Mouse (Mus musculus): Measurements from ENCODE around the gene Tmem254c. TPM values are rescaled to one million over a fixed set of nuclear protein-coding genes. Genes with fewer than 3 reads are reported as not detected.
"Not testable (repeated sequence)": the region's sequence is repeated elsewhere in the genome, so short reads cannot be mapped to it uniquely, and the experiment has no call there.

Gene Tmem254c
- 36.1 TPM for polyA plus RNA-seq (2021)

- CTCF ChIA-PET; H3K27me3 ChIP-seq; POLR2A ChIA-PET; in situ Hi-C loops (cut with MboI; ENCODE audit: low pct_unique_long_range_greater_than_20kb); DNase-seq (ENCODE audit: low read depth, low spot score): not testable (repeated sequence)
- peak; percentile 74 for ATAC-seq
Measured at GRCm38 (mm10) chr14:26067325-26067633, at the start of gene Tmem254c. Gene Tmem254c, minus strand, starts transcription at chr14:26067355.

GRCm38 (mm10) chr14:26097622-26098021, 30.5 kb upstream of the Tmem254c start:
- H3K27me3 ChIP-seq; CTCF ChIA-PET; POLR2A ChIA-PET; DNase-seq (ENCODE audit: low read depth, low spot score); in situ Hi-C loops (cut with MboI; ENCODE audit: low pct_unique_long_range_greater_than_20kb): not testable (repeated sequence)
- ATAC-seq: peak; percentile 21

GRCm38 (mm10) chr14:26081997-26082396, 14.8 kb upstream of the Tmem254c start, which contains the start of gene Cphx3:
Gene Cphx3, plus strand, starts transcription at chr14:26082297.
- CTCF ChIA-PET; H3K27me3 ChIP-seq; in situ Hi-C loops (cut with MboI; ENCODE audit: low pct_unique_long_range_greater_than_20kb); POLR2A ChIA-PET; ATAC-seq; DNase-seq (ENCODE audit: low read depth, low spot score): not testable (repeated sequence)

GRCm38 (mm10) chr14:26081216-26081615, 14.1 kb upstream of the Tmem254c start, which contains the start of gene Cphx2:
Gene Cphx2, plus strand, starts transcription at chr14:26081516.
- DNase-seq (ENCODE audit: low read depth, low spot score); POLR2A ChIA-PET; in situ Hi-C loops (cut with MboI; ENCODE audit: low pct_unique_long_range_greater_than_20kb); H3K27me3 ChIP-seq; CTCF ChIA-PET; ATAC-seq: not testable (repeated sequence)

GRCm38 (mm10) chr14:26076620-26077390, 9.7 kb upstream of the Tmem254c start:
- ATAC-seq; CTCF ChIA-PET; in situ Hi-C loops (cut with MboI; ENCODE audit: low pct_unique_long_range_greater_than_20kb); H3K27me3 ChIP-seq; DNase-seq (ENCODE audit: low read depth, low spot score); POLR2A ChIA-PET: not testable (repeated sequence)

GRCm38 (mm10) chr14:26066574-26067324, 406 bp downstream of the Tmem254c start:
- H3K27me3 ChIP-seq; in situ Hi-C loops (cut with MboI; ENCODE audit: low pct_unique_long_range_greater_than_20kb); DNase-seq (ENCODE audit: low read depth, low spot score); POLR2A ChIA-PET; CTCF ChIA-PET: not testable (repeated sequence)
- ATAC-seq: peak; percentile 84

- H3K27me3 ChIP-seq; POLR2A ChIA-PET; ATAC-seq; CTCF ChIA-PET; DNase-seq (ENCODE audit: low read depth, low spot score); in situ Hi-C loops (cut with MboI; ENCODE audit: low pct_unique_long_range_greater_than_20kb): not testable (repeated sequence)
Measured at GRCm38 (mm10) chr14:26059362-26059761, 7.8 kb downstream of the Tmem254c start.

GRCm38 (mm10) chr14:26058184-26058583, 9.0 kb downstream of the Tmem254c start:
- ATAC-seq: peak; percentile 54
- in situ Hi-C loops (cut with MboI; ENCODE audit: low pct_unique_long_range_greater_than_20kb); H3K27me3 ChIP-seq; POLR2A ChIA-PET; DNase-seq (ENCODE audit: low read depth, low spot score); CTCF ChIA-PET: not testable (repeated sequence)

GRCm38 (mm10) chr14:26048767-26049166, 18.4 kb downstream of the Tmem254c start:
- ATAC-seq, CTCF ChIA-PET, POLR2A ChIA-PET: not testable (repeated sequence)

GRCm38 (mm10) chr14:26047026-26047425, 20.1 kb downstream of the Tmem254c start:
- H3K27me3 ChIP-seq; in situ Hi-C loops (cut with MboI; ENCODE audit: low pct_unique_long_range_greater_than_20kb); POLR2A ChIA-PET; DNase-seq (ENCODE audit: low read depth, low spot score); ATAC-seq; CTCF ChIA-PET: not testable (repeated sequence)

More at GRCm38 (mm10) chr14:26048767-26049166, 18.4 kb downstream of the Tmem254c start:
- in situ Hi-C loops (cut with MboI; ENCODE audit: low pct_unique_long_range_greater_than_20kb); H3K27me3 ChIP-seq; DNase-seq (ENCODE audit: low read depth, low spot score): not testable (repeated sequence)

GRCm38 (mm10) chr14:26045007-26045406, 22.1 kb downstream of the Tmem254c start:
- CTCF ChIA-PET; DNase-seq (ENCODE audit: low read depth, low spot score); in situ Hi-C loops (cut with MboI; ENCODE audit: low pct_unique_long_range_greater_than_20kb); ATAC-seq; POLR2A ChIA-PET; H3K27me3 ChIP-seq: not testable (repeated sequence)

GRCm38 (mm10) chr14:26042611-26043010, 24.5 kb downstream of the Tmem254c start, which contains the start of gene Gm9780:
Gene Gm9780, minus strand, starts transcription at chr14:26042711.
- DNase-seq (ENCODE audit: low read depth, low spot score); CTCF ChIA-PET; in situ Hi-C loops (cut with MboI; ENCODE audit: low pct_unique_long_range_greater_than_20kb); ATAC-seq; POLR2A ChIA-PET; H3K27me3 ChIP-seq: not testable (repeated sequence)

GRCm38 (mm10) chr14:26035439-26035838, 31.7 kb downstream of the Tmem254c start:
- POLR2A ChIA-PET; ATAC-seq; H3K27me3 ChIP-seq; DNase-seq (ENCODE audit: low read depth, low spot score); in situ Hi-C loops (cut with MboI; ENCODE audit: low pct_unique_long_range_greater_than_20kb); CTCF ChIA-PET: not testable (repeated sequence)

- in situ Hi-C loops (cut with MboI; ENCODE audit: low pct_unique_long_range_greater_than_20kb); H3K27me3 ChIP-seq; CTCF ChIA-PET; ATAC-seq; DNase-seq (ENCODE audit: low read depth, low spot score); POLR2A ChIA-PET: not testable (repeated sequence)
Measured at GRCm38 (mm10) chr14:26034364-26034763, 32.8 kb downstream of the Tmem254c start.

- POLR2A ChIA-PET; H3K27me3 ChIP-seq; DNase-seq (ENCODE audit: low read depth, low spot score); CTCF ChIA-PET; ATAC-seq; in situ Hi-C loops (cut with MboI; ENCODE audit: low pct_unique_long_range_greater_than_20kb): not testable (repeated sequence)
Measured at GRCm38 (mm10) chr14:26025653-26026052, 41.5 kb downstream of the Tmem254c start.

Measured in Patski (cell line).